ENCODE assay signal across 8 mouse cellular contexts in the genomic region with DNA sequence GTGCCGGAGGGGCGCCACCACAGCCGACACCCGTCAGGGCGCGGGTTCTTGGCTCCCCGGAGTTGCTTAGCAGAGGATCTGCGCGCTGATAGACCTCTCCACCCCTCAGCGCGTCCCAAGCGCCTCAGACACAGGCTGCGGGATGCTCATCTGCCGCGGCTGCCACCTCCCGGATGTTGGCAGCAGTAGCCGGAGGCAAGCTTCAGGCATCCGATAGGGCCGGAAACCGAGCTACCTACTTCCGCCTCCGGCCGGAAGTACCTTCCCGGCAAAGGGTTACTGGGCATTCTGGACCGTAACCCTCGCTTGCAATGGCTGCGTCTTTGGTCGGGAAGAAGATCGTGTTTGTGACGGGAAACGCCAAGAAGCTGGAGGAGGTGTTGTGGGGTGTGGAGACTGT. TPM values are rescaled to one million over a fixed set of nuclear protein-coding genes. Genes with fewer than 3 reads are reported as not detected.
DNase-seq lines count a peak whose midpoint lies in the region; ATAC-seq and TF ChIP-seq lines count a peak whose summit lies in the region.

TSS of gene Itpa (plus strand) at position 52 of the 400 bp plus-strand sequence.

- DNase-seq in MEL (ENCODE audit: low read depth, low spot score): peak; percentile 97
- DNase-seq in cerebellum, adult 18-20 months: peak; percentile 90 to 93
- DNase-seq in forebrain, postnatal 0 days: peak; percentile 93
- peak; percentile 85 for DNase-seq in heart, postnatal 4 days
- peak; percentile 40 for DNase-seq in layer of hippocampus, adult 9-10 months (ENCODE audit: low spot score)
- peak; percentile 49 for DNase-seq in ovary, postnatal 10 days (ENCODE audit: low spot score)
- DNase-seq in thymus, postnatal 10 days (ENCODE audit: low spot score in 2 of 2): peak; percentile 81

- H3K4me1 ChIP-seq in MEL (ENCODE audit: control insufficient read depth in 1 of 2, insufficient read depth in 2 of 2, low read length in 2 of 2): peaks cover 2 to 27% of the 10 kb centered on the region in 2 experiments
- peaks cover 16% of the 10 kb centered on the region for H3K4me1 ChIP-seq in forebrain, postnatal 0 days (ENCODE audit: insufficient read depth)
- peaks cover 23% of the 10 kb centered on the region for H3K4me1 ChIP-seq in lung, embryonic 16.5 days (replicated peaks; ENCODE audit: control insufficient read depth, insufficient read depth, low read length)

- no peak for TF ChIP-seq EP300 in MEL (IDR thresholded peaks at IDR 0.05; ENCODE audit: low read depth in 1 of 2, low read length in 2 of 2)

- H3K27ac ChIP-seq in MEL (ENCODE audit: control insufficient read depth, low read depth, low read length): peak within 1 kb of the TSS; percentile 82
- peak within 1 kb of the TSS; percentile 82 for H3K27ac ChIP-seq in forebrain, postnatal 0 days (ENCODE audit: low read depth, low read length)
- peak within 1 kb of the TSS; percentile 83 for H3K27ac ChIP-seq in lung, embryonic 16.5 days (ENCODE audit: low read length)

- H3K9me3 ChIP-seq in MEL (replicated peaks; ENCODE audit: insufficient read depth, low read length): no peaks in the 10 kb centered on the region
- no peaks in the 10 kb centered on the region for H3K9me3 ChIP-seq in forebrain, postnatal 0 days (ENCODE audit: low read length)
- H3K9me3 ChIP-seq in lung, embryonic 16.5 days (ENCODE audit: control insufficient read depth, low read length): no peaks in the 10 kb centered on the region

- TF ChIP-seq RAD21 in MEL (IDR thresholded peaks at IDR 0.05; ENCODE audit: low read depth, low read length): peak; percentile 32

- H3K9ac ChIP-seq in MEL (ENCODE audit: control insufficient read depth, low read depth, low read length, poor library complexity, severe bottlenecking): peak within 1 kb of the TSS; percentile 89
- H3K9ac ChIP-seq in forebrain, postnatal 0 days: peak within 1 kb of the TSS; percentile 76
- peak within 1 kb of the TSS; percentile 82 for H3K9ac ChIP-seq in lung, embryonic 16.5 days (ENCODE audit: low read length)

- peak; percentile 88 to 98 for TF ChIP-seq POLR2A in MEL (IDR thresholded peaks at IDR 0.05; ENCODE audit: control insufficient read depth in 1 of 2, insufficient read depth in 1 of 2, low read depth in 1 of 2, low read length in 2 of 2, poor library complexity in 1 of 2)

- peaks cover 2 to 21% of the 10 kb centered on the region in 2 experiments; a peak in 3 of 4 replicates for H3K36me3 ChIP-seq in MEL (ENCODE audit: control insufficient read depth in 1 of 2, insufficient read depth in 2 of 2, low read length in 2 of 2)
- peaks cover 11% of the 10 kb centered on the region for H3K36me3 ChIP-seq in forebrain, postnatal 0 days (ENCODE audit: insufficient read depth)
- H3K36me3 ChIP-seq in lung, embryonic 16.5 days (ENCODE audit: control insufficient read depth, insufficient read depth, low read length): peaks cover 2% of the 10 kb centered on the region; the same call in 1 of the 2 replicates

- peak; percentile 79 for ATAC-seq in forebrain, postnatal 0 days
- peak; percentile 55; the same call in 1 of the 2 replicates for ATAC-seq in lung, embryonic 16.5 days (ENCODE audit: low read depth)

- H3K4me2 ChIP-seq in forebrain, postnatal 0 days (ENCODE audit: low read depth): peak within 1 kb of the TSS; percentile 69
- H3K4me2 ChIP-seq in lung, embryonic 16.5 days (ENCODE audit: low read depth, low read length): peak within 1 kb of the TSS; percentile 92

- H3K4me3 ChIP-seq in MEL (ENCODE audit: control insufficient read depth in 1 of 2, insufficient read depth in 1 of 2, low read depth in 2 of 2, low read length in 2 of 2): peak within 1 kb of the TSS; percentile 82 to 92
- peak within 1 kb of the TSS; percentile 61 for H3K4me3 ChIP-seq in forebrain, postnatal 0 days (ENCODE audit: low read depth, low read length)
- peak within 1 kb of the TSS; percentile 82 for H3K4me3 ChIP-seq in lung, embryonic 16.5 days (ENCODE audit: low read length)

- H3K79me2 ChIP-seq in MEL (ENCODE audit: control insufficient read depth, insufficient read depth, low read length, poor library complexity): peaks cover 36% of the 10 kb centered on the region

- TF ChIP-seq CTCF in MEL (IDR thresholded peaks at IDR 0.05 in 2 of 3, conservative IDR thresholded peaks at IDR 0.05 in 1 of 3; ENCODE audit: control insufficient read depth in 1 of 3, insufficient read depth in 1 of 3, low read depth in 2 of 3, low read length in 3 of 3, poor library complexity in 1 of 3, severe bottlenecking in 1 of 3): peak in 2 of 3 experiments; percentile 56 to 58; a peak in 4 of 6 replicates
- TF ChIP-seq CTCF in forebrain, postnatal 0 days (IDR thresholded peaks at IDR 0.05; ENCODE audit: low read depth): peak; percentile 81

- WGBS in forebrain, postnatal 0 days: under 1% methylated on average over 31 of the region's 31 CpGs
- WGBS in lung, embryonic 16.5 days: under 1% methylated on average over 31 of the region's 31 CpGs

- no peaks in the 10 kb centered on the region for H3K27me3 ChIP-seq in MEL (ENCODE audit: control insufficient read depth in 1 of 2, insufficient read depth in 2 of 2, low read length in 2 of 2)
- no peaks in the 10 kb centered on the region for H3K27me3 ChIP-seq in forebrain, postnatal 0 days (ENCODE audit: insufficient read depth, low read length)
- H3K27me3 ChIP-seq in lung, embryonic 16.5 days (ENCODE audit: control insufficient read depth, insufficient read depth, low read depth, low read length): no peaks in the 10 kb centered on the region

TF ChIP-seq in MEL, 35 proteins besides CTCF, POLR2A, EP300 and RAD21:
- TF ChIP-seq ZMIZ1 (IDR thresholded peaks at IDR 0.05; ENCODE audit: low read depth, low read length) (peak; percentile 62; the same call in 1 of the 2 replicates), GABPA (IDR thresholded peaks at IDR 0.05; ENCODE audit: low read depth, low read length) (no peak), RCOR1 (IDR thresholded peaks at IDR 0.05; ENCODE audit: low read depth, low read length) (peak; percentile 50; the same call in 1 of the 2 replicates), MXI1 (IDR thresholded peaks at IDR 0.05; ENCODE audit: low read depth, low read length) (peak; percentile 46; the same call in 1 of the 2 replicates), ZNF384 (IDR thresholded peaks at IDR 0.05; ENCODE audit: low read depth, low read length) (no peak), SMC3 (IDR thresholded peaks at IDR 0.05; ENCODE audit: low read depth, low read length) (peak; percentile 49), MAFK (IDR thresholded peaks at IDR 0.05; ENCODE audit: borderline replicate concordance, low read depth, low read length) (no peak), GATA1 (IDR thresholded peaks at IDR 0.05; ENCODE audit: low read depth, low read length) (no peak), NRF1 (IDR thresholded peaks at IDR 0.05; ENCODE audit: insufficient read depth, low read depth, low read length, poor library complexity, severe bottlenecking) (no peak), MYB (IDR thresholded peaks at IDR 0.05; ENCODE audit: low read depth, low read length) (no peak), MAX (IDR thresholded peaks at IDR 0.05; ENCODE audit: low read length) (peak; percentile 70), TCF12 (IDR thresholded peaks at IDR 0.05; ENCODE audit: low read depth, low read length) (peak; percentile 59; the same call in 1 of the 2 replicates), JUND (IDR thresholded peaks at IDR 0.05; ENCODE audit: low read depth, low read length) (no peak), NELFE (IDR thresholded peaks at IDR 0.05; ENCODE audit: low read depth, low read length) (peak; percentile 91), CHD1 (IDR thresholded peaks at IDR 0.05; ENCODE audit: low read depth, low read length) (no peak), TBP (IDR thresholded peaks at IDR 0.05; ENCODE audit: low read depth, low read length) (peak; percentile 87), SIN3A (IDR thresholded peaks at IDR 0.05; ENCODE audit: low read length) (peak; percentile 77; the same call in 1 of the 2 replicates), UBTF (IDR thresholded peaks at IDR 0.05; ENCODE audit: borderline replicate concordance, insufficient read depth, low read depth, low read length) (0 out of 2 replicates have a peak, but pooled peaks have one; percentile 39), HCFC1 (IDR thresholded peaks at IDR 0.05; ENCODE audit: low read depth, low read length) (peak; percentile 85), ELF1 (IDR thresholded peaks at IDR 0.05; ENCODE audit: low read depth, low read length) (peak; percentile 86), POLR2AphosphoS2 (IDR thresholded peaks at IDR 0.05; ENCODE audit: low read length) (peak; percentile 80), MAZ (IDR thresholded peaks at IDR 0.05; ENCODE audit: low read depth, low read length) (peak; percentile 59; the same call in 1 of the 2 replicates), E2F4 (IDR thresholded peaks at IDR 0.05; ENCODE audit: borderline replicate concordance, low read depth, low read length) (no peak)

RNA-seq across cellular contexts. Expression of gene Itpa, which starts in this region (rescaled TPM):
- 130 and 137 TPM in 2 replicates for total RNA-seq in MEL (2012; rRNA removed)
- polyA plus RNA-seq in MEL (2012; ENCODE audit: insufficient read depth in 1 of 2, insufficient read length in 2 of 2, low read depth in 1 of 2, low replicate concordance in 2 of 2, missing spikeins in 1 of 2): 100 to 1,000 TPM in 1 of 2 experiments, not detected in 1; 102 TPM
- total RNA-seq in forebrain, postnatal 0 days (2014; rRNA removed): 151 and 160 TPM in 2 replicates
- 128 and 145 TPM in 2 replicates for polyA plus RNA-seq in forebrain, postnatal 0 days (2015; fragmentation: Nextera tagmentation; extraction: Ambion mirVana)
- 10 to 100 TPM; 32.7 to 35.2 TPM for total RNA-seq in heart, postnatal 4 days (2021)
- polyA plus RNA-seq in lung, embryonic 16.5 days (2015; fragmentation: Nextera tagmentation; extraction: Ambion mirVana): 91.6 and 95.9 TPM in 2 replicates

Comparison
In these comparisons a context has a peak if more than half of its experiments do, and no peak if none do; other contexts are left out.
1. Peak in every context shown above with its lines: DNase-seq, ATAC-seq, H3K4me3 ChIP-seq and H3K27ac ChIP-seq.
2. DNase-seq: peak in every context shown above with its lines; median percentile 97 in MEL; 93 in forebrain, postnatal 0 days; 92 in cerebellum, adult 18-20 months; 85 in heart, postnatal 4 days; 81 in thymus, postnatal 10 days; 49 in ovary, postnatal 10 days; 40 in layer of hippocampus, adult 9-10 months.